Mouse (Mus musculus) limb, embryonic 14.5 days (tissue): Measurements from ENCODE around the gene Unc13b. TPM values are rescaled to one million over a fixed set of nuclear protein-coding genes. Genes with fewer than 3 reads are reported as not detected.

Source experiments
- ATAC-seq: fragments of 200-750 bp; cut with Nextera tagmentation; 2 replicates; pipeline ENCODE4 v1.8.0; 2017; ENCODE audit warnings: low read depth, moderate number of reproducible peaks, moderate TSS enrichment; ENCODE audit not compliant: low FRiP score
- DNase-seq: peaks from one replicate; pipeline ENCODE4 v3.0.0-alpha.2; 2015; ENCODE audit warnings: low spot score
- H3K27ac ChIP-seq: fragments of 300-500 bp; sonication (generic); replicated peaks from 2 replicates; pipeline ENCODE4 v1.5.1; 2014; ENCODE audit warnings: low read depth, mild to moderate bottlenecking, low read length, moderate library complexity, mixed read lengths
- H3K27me3 ChIP-seq: fragments of 300-500 bp; sonication (generic); 2 replicates; pipeline ENCODE4 v1.6.1; 2014; ENCODE audit warnings: low read length, mixed read lengths; ENCODE audit not compliant: control insufficient read depth, insufficient read depth
- H3K36me3 ChIP-seq: fragments of 300-500 bp; sonication (generic); 2 replicates; pipeline ENCODE4 v1.6.1; 2014; ENCODE audit warnings: mild to moderate bottlenecking, low read length, moderate library complexity, mixed read lengths; ENCODE audit not compliant: control insufficient read depth, insufficient read depth
- H3K4me1 ChIP-seq: fragments of 300-500 bp; sonication (generic); 2 replicates; pipeline ENCODE4 v1.6.1; 2014; ENCODE audit warnings: antibody characterized with exemption, low read length, mixed read lengths; ENCODE audit not compliant: control insufficient read depth, insufficient read depth
- H3K4me2 ChIP-seq: fragments of 300-500 bp; sonication (generic); replicated peaks from 2 replicates; pipeline ENCODE4 v1.6.1; 2014; ENCODE audit warnings: low read depth, mild to moderate bottlenecking, low read length, moderate library complexity; ENCODE audit not compliant: severe bottlenecking
- H3K4me3 ChIP-seq: fragments of 300-500 bp; sonication (generic); replicated peaks from 2 replicates; pipeline ENCODE4 v1.5.1; 2014; ENCODE audit warnings: low read length
- H3K9ac ChIP-seq: fragments of 300-500 bp; sonication (generic); 2 replicates; pipeline ENCODE4 v1.6.1; 2014; ENCODE audit warnings: mild to moderate bottlenecking, low read depth, low read length, moderate library complexity; ENCODE audit not compliant: severe bottlenecking
- H3K9me3 ChIP-seq: fragments of 300-500 bp; sonication (generic); 2 replicates; pipeline ENCODE4 v1.6.1; 2016; ENCODE audit warnings: low read length; ENCODE audit not compliant: control insufficient read depth
- POLR2A ChIP-seq: fragments of 200-500 bp; IDR thresholded peaks from 2 replicates; pipeline ENCODE4 v1.8.0; 2012; ENCODE audit warnings: inconsistent platforms, mild to moderate bottlenecking, moderate library complexity, borderline replicate concordance; ENCODE audit not compliant: insufficient read depth, insufficient read length; ENCODE audit errors: extremely low read depth
- WGBS: fragments of 180-500 bp; shearing (Covaris S2); extraction: QIAGEN DNeasy Blood & Tissue Kit; methylation state at CpG from one replicate; pipeline ENCODE4 v1.1.7; 2014; 5-methylcytosine and 5-hydroxymethylcytosine counted together
- polyA plus RNA-seq, 2 experiments: library from polyadenylated mRNA; depleted of rRNA in 1 of 2; stranded (reverse) in 1 of 2; unstranded in 1 of 2; fragments of >200 nt; fragmentation: Nextera tagmentation in 1 of 2; extraction: Ambion mirVana in 1 of 2; gene quantifications; 2 replicates each; pipeline versions ENCODE4 v1.2.1 to v1.2.3; 2012 to 2014

Unc13b gene
- polyA plus RNA-seq, 2 experiments: 2.5 to 7.2 TPM

DNA sequence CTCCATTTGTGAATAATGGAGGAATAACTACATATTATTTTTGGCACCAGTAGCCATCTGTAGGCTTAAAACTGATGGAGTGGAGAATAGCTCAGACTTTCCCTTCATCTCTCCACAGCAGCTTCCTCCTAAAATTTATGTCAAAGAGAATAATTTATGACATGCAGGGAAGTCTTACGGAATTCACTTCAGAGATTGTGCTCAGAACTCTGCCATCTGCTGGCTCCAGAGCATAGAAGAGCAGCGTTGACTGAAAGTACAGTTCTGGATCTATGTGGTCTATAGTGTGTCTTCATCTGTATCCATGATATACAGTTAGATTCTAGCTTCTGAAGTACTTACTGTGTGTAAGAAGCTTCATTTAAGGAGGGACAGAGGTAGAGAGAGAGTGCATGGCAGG is 185.3 kb downstream of the Unc13b start:
- H3K9ac ChIP-seq: no peak overlapping the region
- no peak overlapping the region for H3K4me3 ChIP-seq
- H3K27ac ChIP-seq: no peak overlapping the region
- H3K4me2 ChIP-seq: no peak overlapping the region
- TF ChIP-seq POLR2A: no peak
- 34% methylated on average over 2 of the region's 2 CpGs for WGBS
- H3K9me3 ChIP-seq: no peaks in the 10 kb centered on the region
- no peaks in the 10 kb centered on the region for H3K27me3 ChIP-seq
- peaks cover 2% of the 10 kb centered on the region; the same call in 1 of the 2 replicates for H3K4me1 ChIP-seq
- H3K36me3 ChIP-seq: no peaks in the 10 kb centered on the region
- DNase-seq (peak; percentile 23), ATAC-seq (no peak)

DNA sequence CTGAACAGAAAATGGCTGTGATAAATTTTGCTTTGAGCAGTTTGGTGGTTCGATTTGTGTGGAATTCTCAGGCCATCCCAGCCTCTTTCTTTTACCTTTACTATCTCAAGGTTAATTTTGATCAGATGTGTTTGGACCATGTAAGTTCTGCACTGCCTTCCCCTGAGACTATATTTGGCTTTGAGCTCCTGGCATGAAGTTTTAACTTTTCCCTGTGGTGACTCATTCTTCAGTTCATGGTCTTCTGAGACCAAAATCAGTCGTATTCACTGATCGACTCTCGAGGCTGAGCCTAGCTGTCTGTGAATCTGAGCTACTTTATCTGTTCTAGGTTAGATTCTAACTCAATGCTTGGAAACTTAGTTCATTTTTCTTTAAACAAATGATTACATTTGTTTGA is 187.0 kb downstream of the Unc13b start:
- no peak overlapping the region for H3K4me2 ChIP-seq
- no peak for TF ChIP-seq POLR2A
- H3K4me1 ChIP-seq: peaks cover 2% of the 10 kb centered on the region; the same call in 1 of the 2 replicates
- H3K36me3 ChIP-seq: no peaks in the 10 kb centered on the region
- no peaks in the 10 kb centered on the region for H3K9me3 ChIP-seq
- no peak for DNase-seq
- H3K4me3 ChIP-seq: no peak overlapping the region
- no peak for ATAC-seq
- H3K9ac ChIP-seq: no peak overlapping the region
- no peaks in the 10 kb centered on the region for H3K27me3 ChIP-seq
- 83% methylated on average over 4 of the region's 4 CpGs for WGBS
- H3K27ac ChIP-seq: no peak overlapping the region

GRCm38 (mm10) chr4:43248026-43248425 is 189.3 kb downstream of the Unc13b start:
- ATAC-seq (no peak), DNase-seq (no peak)
- Histone ChIP-seq H3K36me3 (no peaks in the 10 kb centered on the region), H3K4me2 (no peak overlapping the region), H3K9ac (no peak overlapping the region), H3K27ac (no peak overlapping the region), H3K27me3 (no peaks in the 10 kb centered on the region), H3K4me1 (peaks cover 2% of the 10 kb centered on the region; the same call in 1 of the 2 replicates), H3K4me3 (no peak overlapping the region), H3K9me3 (no peaks in the 10 kb centered on the region)
- 66% methylated on average over 7 of the region's 7 CpGs for WGBS
- no peak for TF ChIP-seq POLR2A

DNA sequence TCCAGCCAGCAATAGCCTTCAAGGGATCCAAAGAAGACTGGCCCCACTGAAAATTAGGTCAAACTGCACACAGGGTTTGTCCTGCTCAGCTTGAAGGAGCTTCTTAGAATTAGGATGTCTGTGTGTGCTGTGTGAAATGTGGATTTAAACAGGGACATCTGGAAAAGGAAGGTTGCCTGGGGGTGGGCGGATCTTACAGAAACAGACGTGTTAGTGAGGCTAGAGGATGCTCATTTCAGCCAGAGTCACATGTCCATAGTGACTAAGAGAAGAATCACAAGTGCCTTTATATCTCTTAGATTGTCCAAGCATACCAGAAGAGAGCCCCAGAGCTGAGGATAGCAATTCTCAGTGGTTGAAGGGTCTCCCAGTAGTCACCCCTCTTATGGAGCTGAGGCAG is 190.2 kb downstream of the Unc13b start:
- 55% methylated on average over 2 of the region's 2 CpGs for WGBS
- no peaks in the 10 kb centered on the region for H3K9me3 ChIP-seq
- no peak overlapping the region for H3K4me3 ChIP-seq
- H3K27ac ChIP-seq: no peak overlapping the region
- no peaks in the 10 kb centered on the region for H3K36me3 ChIP-seq
- no peak overlapping the region for H3K4me2 ChIP-seq
- DNase-seq (no peak), ATAC-seq (no peak)
- TF ChIP-seq POLR2A: no peak
- H3K4me1 ChIP-seq: peaks cover 2% of the 10 kb centered on the region; the same call in 1 of the 2 replicates
- no peaks in the 10 kb centered on the region for H3K27me3 ChIP-seq
- no peak overlapping the region for H3K9ac ChIP-seq

- Histone ChIP-seq H3K4me1 (peaks cover 2% of the 10 kb centered on the region; the same call in 1 of the 2 replicates), H3K27me3 (no peaks in the 10 kb centered on the region), H3K4me2 (no peak overlapping the region), H3K27ac (no peak overlapping the region), H3K9me3 (no peaks in the 10 kb centered on the region), H3K36me3 (no peaks in the 10 kb centered on the region), H3K4me3 (no peak overlapping the region), H3K9ac (no peak overlapping the region)
- DNase-seq (no peak), ATAC-seq (no peak)
- no peak for TF ChIP-seq POLR2A
- 83% methylated on average over 6 of the region's 6 CpGs for WGBS
Observed at GRCm38 (mm10) chr4:43251269-43251668, 192.5 kb downstream of the Unc13b start.

GRCm38 (mm10) chr4:43257040-43257439 is 198.3 kb downstream of the Unc13b start:
- Histone ChIP-seq H3K9ac (no peak overlapping the region), H3K4me3 (no peak overlapping the region), H3K27ac (no peak overlapping the region), H3K9me3 (no peaks in the 10 kb centered on the region), H3K27me3 (no peaks in the 10 kb centered on the region), H3K36me3 (no peaks in the 10 kb centered on the region), H3K4me2 (no peak overlapping the region), H3K4me1 (peaks cover 13% of the 10 kb centered on the region; the same call in 1 of the 2 replicates)
- 92% methylated on average over 2 of the region's 2 CpGs for WGBS
- ATAC-seq (no peak), DNase-seq (no peak)
- no peak for TF ChIP-seq POLR2A
